ENCODE assay signal across 24 mouse cellular contexts in the genomic region with DNA sequence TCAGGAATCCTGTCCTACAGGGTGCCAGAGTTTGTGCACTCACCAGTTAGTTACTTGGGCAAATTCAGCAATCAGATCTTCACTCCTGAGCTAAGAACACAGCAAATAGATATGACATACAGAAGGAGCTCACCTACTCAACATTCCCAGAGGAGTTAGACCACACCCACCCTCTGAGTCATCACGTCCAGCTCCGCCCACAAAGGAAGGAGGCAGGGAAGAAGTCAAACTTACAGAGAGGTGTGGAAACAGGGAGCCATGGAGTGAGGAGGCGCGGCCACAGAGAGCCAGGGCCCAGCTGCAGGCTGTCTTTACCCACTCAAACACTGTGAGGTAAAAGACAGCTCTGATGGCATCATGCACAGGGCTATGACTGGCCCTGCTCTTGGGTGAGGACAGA. TPM values are rescaled to one million over a fixed set of nuclear protein-coding genes. Genes with fewer than 3 reads are reported as not detected.
DNase-seq lines count a peak whose midpoint lies in the region; ATAC-seq and TF ChIP-seq lines count a peak whose summit lies in the region.
"Had no signal": no experiment of that assay in that cellular context is flagged by ENCODE, and none has a peak within 500 bp of the region (broad histone marks: within the 10 kb centered on the region; RNA-seq: fewer than 3 reads in every experiment).

No protein-coding gene starts in this region.

- no peak for TF ChIP-seq POLR2A in thymus, adult 2 months (IDR thresholded peaks at IDR 0.05; ENCODE audit: control insufficient read depth, extremely low read depth, insufficient read depth, low read length, poor library complexity)

- peak; percentile 16; the same call in 1 of the 2 replicates for ATAC-seq in stomach, embryonic 16.5 days (ENCODE audit: insufficient read depth, low FRiP score)
- ATAC-seq: forebrain, embryonic 16.5 days; intestine, embryonic 15.5 days had no signal

- DNase-seq in lung, postnatal 10 days: peak; percentile 37
- no peak for DNase-seq in lung, postnatal 4 days
- DNase-seq in NIH3T3 (ENCODE audit: low read depth): peak; percentile 69
- no peak for DNase-seq in frontal cortex, postnatal 25 days (ENCODE audit: low spot score in 2 of 2)
- no peak for DNase-seq in heart, postnatal 25 days (ENCODE audit: low spot score)
- no peak for DNase-seq in thymus, adult 2 months
- DNase-seq: adrenal gland, postnatal 25 days; cerebellum, adult 11 months; cerebellum, adult 9-10 months; cerebellum, postnatal 25 days; gastrocnemius, postnatal 14 days; heart, adult 2 months; heart, postnatal 14 days had no signal

- H3K4me3 ChIP-seq in stomach, embryonic 16.5 days (replicated peaks; ENCODE audit: low read length): no peak overlapping the region
- no peak overlapping the region for H3K4me3 ChIP-seq in thymus, adult 2 months (ENCODE audit: control insufficient read depth, insufficient read depth, low read length)
- H3K4me3 ChIP-seq: embryonic facial prominence, embryonic 13.5 days; forebrain, embryonic 12.5 days; heart, adult 2 months; heart, embryonic 15.5 days; hindbrain, embryonic 10.5 days; intestine, embryonic 15.5 days had no signal

- H3K27ac ChIP-seq in stomach, embryonic 16.5 days (ENCODE audit: low read length): no peak overlapping the region
- no peak overlapping the region for H3K27ac ChIP-seq in thymus, adult 2 months (ENCODE audit: control insufficient read depth, insufficient read depth, low read length)
- H3K27ac ChIP-seq: embryonic facial prominence, embryonic 13.5 days; forebrain, embryonic 12.5 days; heart, adult 2 months; heart, embryonic 15.5 days; hindbrain, embryonic 10.5 days; hindbrain, embryonic 14.5 days; intestine, embryonic 15.5 days had no signal

- H3K36me3 ChIP-seq in stomach, embryonic 16.5 days (ENCODE audit: control insufficient read depth, insufficient read depth, low read length): no peaks in the 10 kb centered on the region
- H3K36me3 ChIP-seq in thymus, adult 2 months (ENCODE audit: control insufficient read depth, insufficient read depth, low read length): peaks cover 15% of the 10 kb centered on the region

- 61% methylated on average over 4 of the region's 4 CpGs for WGBS in stomach, embryonic 16.5 days
- WGBS in thymus, adult 2 months: 96% methylated on average over 4 of the region's 4 CpGs

- H3K4me1 ChIP-seq in stomach, embryonic 16.5 days (ENCODE audit: control insufficient read depth, insufficient read depth, low read length): peaks cover 10% of the 10 kb centered on the region; the same call in 1 of the 2 replicates
- peaks cover 6% of the 10 kb centered on the region for H3K4me1 ChIP-seq in thymus, adult 2 months (replicated peaks; ENCODE audit: control insufficient read depth, insufficient read depth, low read length)

- H3K4me2 ChIP-seq in stomach, embryonic 16.5 days (ENCODE audit: low read depth, low read length): no peak overlapping the region
- H3K4me2 ChIP-seq: embryonic facial prominence, embryonic 13.5 days; forebrain, embryonic 12.5 days; heart, embryonic 11.5 days; heart, embryonic 15.5 days; hindbrain, embryonic 14.5 days; intestine, embryonic 15.5 days had no signal

- intact Hi-C loops in heart, postnatal 25 days (cut with DNase I): no loop called here

- no peak for TF ChIP-seq CTCF in thymus, adult 2 months (IDR thresholded peaks at IDR 0.05; ENCODE audit: borderline replicate concordance, control insufficient read depth, extremely low read depth, insufficient read depth, low read length, poor library complexity)

- H3K9ac ChIP-seq in stomach, embryonic 16.5 days (ENCODE audit: low read length): no peak overlapping the region
- H3K9ac ChIP-seq: embryonic facial prominence, embryonic 13.5 days; forebrain, embryonic 12.5 days; heart, embryonic 15.5 days; hindbrain, embryonic 14.5 days; intestine, embryonic 15.5 days had no signal

- H3K27me3 ChIP-seq in stomach, embryonic 16.5 days (ENCODE audit: control insufficient read depth, insufficient read depth, low read length): no peaks in the 10 kb centered on the region
- no peaks in the 10 kb centered on the region for H3K27me3 ChIP-seq in thymus, adult 2 months (ENCODE audit: control insufficient read depth, insufficient read depth, low read length)
- H3K27me3 ChIP-seq: embryonic facial prominence, embryonic 13.5 days; forebrain, embryonic 12.5 days; heart, embryonic 15.5 days; intestine, embryonic 15.5 days had no signal

- H3K9me3 ChIP-seq in stomach, embryonic 16.5 days (replicated peaks; ENCODE audit: control insufficient read depth, low read length): no peaks in the 10 kb centered on the region
- H3K9me3 ChIP-seq: embryonic facial prominence, embryonic 13.5 days; forebrain, embryonic 12.5 days; heart, embryonic 15.5 days; hindbrain, embryonic 10.5 days; intestine, embryonic 15.5 days had no signal

RNA-seq across cellular contexts. Expression of a gene that starts 4.1 kb away (rescaled TPM):
- 55.4 and 57.0 TPM in 2 replicates for polyA plus RNA-seq in stomach, embryonic 16.5 days (2015; fragmentation: Nextera tagmentation; extraction: Ambion mirVana)
- 10 to 100 TPM; 10.2 to 11.2 TPM for total RNA-seq in heart, postnatal 25 days (2021)
- polyA plus RNA-seq in thymus, adult 2 months (2012; rRNA removed): 106 and 107 TPM in 2 replicates

RNA-seq across cellular contexts. Expression of a gene that starts 14.9 kb away (rescaled TPM):
- 80.7 and 81.8 TPM in 2 replicates for polyA plus RNA-seq in stomach, embryonic 16.5 days (2015; fragmentation: Nextera tagmentation; extraction: Ambion mirVana)
- 10 to 100 TPM; 21.3 to 23.1 TPM for total RNA-seq in heart, postnatal 25 days (2021)
- polyA plus RNA-seq in thymus, adult 2 months (2012; rRNA removed): 104 and 105 TPM in 2 replicates

RNA-seq across cellular contexts. Expression of a gene that starts 20.5 kb away (rescaled TPM):
- 305 and 321 TPM in 2 replicates for polyA plus RNA-seq in stomach, embryonic 16.5 days (2015; fragmentation: Nextera tagmentation; extraction: Ambion mirVana)
- 100 to 1,000 TPM; 284 to 288 TPM for total RNA-seq in heart, postnatal 25 days (2021)
- 76.0 and 93.2 TPM in 2 replicates for polyA plus RNA-seq in thymus, adult 2 months (2012; rRNA removed)

RNA-seq across cellular contexts. Expression of a gene that starts 20.5 kb away (rescaled TPM):
- polyA plus RNA-seq in stomach, embryonic 16.5 days (2015; fragmentation: Nextera tagmentation; extraction: Ambion mirVana): 1.3 TPM in 2 replicates
- not detected for total RNA-seq in heart, postnatal 25 days (2021)
- 0.13 and 0.23 TPM in 2 replicates for polyA plus RNA-seq in thymus, adult 2 months (2012; rRNA removed)
- total RNA-seq: gastrocnemius, adult 18-20 months; heart, adult 2 months; heart, postnatal 14 days; MEL had no signal
- polyA plus RNA-seq: heart, adult 2 months had no signal

RNA-seq across cellular contexts. Expression of a gene that starts 50.4 kb away (rescaled TPM):
- 17.9 and 21.9 TPM in 2 replicates for polyA plus RNA-seq in stomach, embryonic 16.5 days (2015; fragmentation: Nextera tagmentation; extraction: Ambion mirVana)
- total RNA-seq in heart, postnatal 25 days (2021): 1 to 10 TPM in 1 of 2 experiments, under 1 TPM in 1; 0.65 to 1.9 TPM
- polyA plus RNA-seq in thymus, adult 2 months (2012; rRNA removed): 51.5 and 55.6 TPM in 2 replicates

Comparison
In these comparisons a context has a peak if more than half of its experiments do, and no peak if none do; other contexts are left out.
1. DNase-seq: peak in lung, postnatal 10 days (single experiment) and NIH3T3 (single experiment); none in lung, postnatal 4 days (0 of 2), frontal cortex, postnatal 25 days (0 of 2), heart, postnatal 25 days (single experiment) and thymus, adult 2 months (single experiment).